Mouse (Mus musculus) limb, embryonic 14.5 days (tissue): ENCODE data around the gene Snrnp70. TPM values are rescaled to one million over a fixed set of nuclear protein-coding genes. Genes with fewer than 3 reads are reported as not detected.

ENCODE experiments used
- ATAC-seq: fragments of 200-750 bp; cut with Nextera tagmentation; 2 replicates; pipeline ENCODE4 v1.8.0; 2017; ENCODE audit warnings: low read depth, moderate number of reproducible peaks, moderate TSS enrichment; ENCODE audit not compliant: low FRiP score
- DNase-seq: peaks from one replicate; pipeline ENCODE4 v3.0.0-alpha.2; 2015; ENCODE audit warnings: low spot score
- H3K27ac ChIP-seq: fragments of 300-500 bp; sonication (generic); replicated peaks from 2 replicates; pipeline ENCODE4 v1.5.1; 2014; ENCODE audit warnings: low read depth, mild to moderate bottlenecking, low read length, moderate library complexity, mixed read lengths
- H3K27me3 ChIP-seq: fragments of 300-500 bp; sonication (generic); 2 replicates; pipeline ENCODE4 v1.6.1; 2014; ENCODE audit warnings: low read length, mixed read lengths; ENCODE audit not compliant: control insufficient read depth, insufficient read depth
- H3K36me3 ChIP-seq: fragments of 300-500 bp; sonication (generic); 2 replicates; pipeline ENCODE4 v1.6.1; 2014; ENCODE audit warnings: mild to moderate bottlenecking, low read length, moderate library complexity, mixed read lengths; ENCODE audit not compliant: control insufficient read depth, insufficient read depth
- H3K4me1 ChIP-seq: fragments of 300-500 bp; sonication (generic); 2 replicates; pipeline ENCODE4 v1.6.1; 2014; ENCODE audit warnings: antibody characterized with exemption, low read length, mixed read lengths; ENCODE audit not compliant: control insufficient read depth, insufficient read depth
- H3K4me2 ChIP-seq: fragments of 300-500 bp; sonication (generic); replicated peaks from 2 replicates; pipeline ENCODE4 v1.6.1; 2014; ENCODE audit warnings: low read depth, mild to moderate bottlenecking, low read length, moderate library complexity; ENCODE audit not compliant: severe bottlenecking
- H3K4me3 ChIP-seq: fragments of 300-500 bp; sonication (generic); replicated peaks from 2 replicates; pipeline ENCODE4 v1.5.1; 2014; ENCODE audit warnings: low read length
- H3K9ac ChIP-seq: fragments of 300-500 bp; sonication (generic); 2 replicates; pipeline ENCODE4 v1.6.1; 2014; ENCODE audit warnings: mild to moderate bottlenecking, low read depth, low read length, moderate library complexity; ENCODE audit not compliant: severe bottlenecking
- H3K9me3 ChIP-seq: fragments of 300-500 bp; sonication (generic); 2 replicates; pipeline ENCODE4 v1.6.1; 2016; ENCODE audit warnings: low read length; ENCODE audit not compliant: control insufficient read depth
- POLR2A ChIP-seq: fragments of 200-500 bp; IDR thresholded peaks from 2 replicates; pipeline ENCODE4 v1.8.0; 2012; ENCODE audit warnings: inconsistent platforms, mild to moderate bottlenecking, moderate library complexity, borderline replicate concordance; ENCODE audit not compliant: insufficient read depth, insufficient read length; ENCODE audit errors: extremely low read depth
- WGBS: fragments of 180-500 bp; shearing (Covaris S2); extraction: QIAGEN DNeasy Blood & Tissue Kit; methylation state at CpG from one replicate; pipeline ENCODE4 v1.1.7; 2014; 5-methylcytosine and 5-hydroxymethylcytosine counted together
- polyA plus RNA-seq, 2 experiments: library from polyadenylated mRNA; depleted of rRNA in 1 of 2; stranded (reverse) in 1 of 2; unstranded in 1 of 2; fragments of >200 nt; fragmentation: Nextera tagmentation in 1 of 2; extraction: Ambion mirVana in 1 of 2; gene quantifications; 2 replicates each; pipeline versions ENCODE4 v1.2.1 to v1.2.3; 2012 to 2014

Snrnp70 gene
- polyA plus RNA-seq, 2 experiments, result 69.7 to 694 TPM

- DNase-seq (no peak), ATAC-seq (no peak)
- Histone ChIP-seq H3K4me2 (no peak overlapping the region), H3K27me3 (no peaks in the 10 kb centered on the region), H3K9ac (no peak overlapping the region), H3K9me3 (no peaks in the 10 kb centered on the region), H3K4me1 (no peaks in the 10 kb centered on the region), H3K27ac (no peak overlapping the region), H3K36me3 (peaks cover 99% of the 10 kb centered on the region), H3K4me3 (no peak overlapping the region)
- 84% methylated on average over 3 of the region's 3 CpGs for WGBS
- TF ChIP-seq POLR2A, result no peak
Measured at GRCm38 (mm10) chr7:45386077-45386476, 9.5 kb downstream of the Snrnp70 start.

GRCm38 (mm10) chr7:45376057-45376456, 19.5 kb downstream of the Snrnp70 start:
- Histone ChIP-seq H3K27ac (no peak overlapping the region), H3K4me1 (no peaks in the 10 kb centered on the region), H3K4me3 (no peak overlapping the region), H3K9ac (no peak overlapping the region), H3K36me3 (peaks cover 85% of the 10 kb centered on the region), H3K27me3 (no peaks in the 10 kb centered on the region), H3K9me3 (no peaks in the 10 kb centered on the region), H3K4me2 (no peak overlapping the region)
- no peak for TF ChIP-seq POLR2A
- DNase-seq (no peak), ATAC-seq (no peak)
- 90% methylated on average over 1 of the region's 1 CpGs for WGBS

- DNase-seq, result no peak
- 94% methylated on average over 8 of the region's 8 CpGs for WGBS
- no peaks in the 10 kb centered on the region for H3K9me3 ChIP-seq
- peaks cover 4% of the 10 kb centered on the region; the same call in 1 of the 2 replicates for H3K4me1 ChIP-seq
- peaks cover 72% of the 10 kb centered on the region for H3K36me3 ChIP-seq
- H3K27ac ChIP-seq, result no peak overlapping the region
- TF ChIP-seq POLR2A, result no peak
- no peak overlapping the region for H3K4me2 ChIP-seq
- H3K27me3 ChIP-seq, result peaks cover 5% of the 10 kb centered on the region; the same call in 1 of the 2 replicates
- H3K9ac ChIP-seq, result no peak overlapping the region
- ATAC-seq, result no peak
- H3K4me3 ChIP-seq, result no peak overlapping the region
Measured at GRCm38 (mm10) chr7:45374620-45375019, 20.9 kb downstream of the Snrnp70 start.

- no peak overlapping the region for H3K4me2 ChIP-seq
- peaks cover 50% of the 10 kb centered on the region for H3K36me3 ChIP-seq
- no peak overlapping the region for H3K4me3 ChIP-seq
- H3K9ac ChIP-seq, result no peak overlapping the region
- ATAC-seq (no peak), DNase-seq (no peak)
- H3K27ac ChIP-seq, result no peak overlapping the region
- WGBS, result 93% methylated on average over 5 of the region's 5 CpGs
- TF ChIP-seq POLR2A, result no peak
- peaks cover 4% of the 10 kb centered on the region; the same call in 1 of the 2 replicates for H3K4me1 ChIP-seq
- H3K9me3 ChIP-seq, result no peaks in the 10 kb centered on the region
- peaks cover 15% of the 10 kb centered on the region for H3K27me3 ChIP-seq
Measured at GRCm38 (mm10) chr7:45372371-45372770, 23.2 kb downstream of the Snrnp70 start.

- TF ChIP-seq POLR2A, result no peak
- 11% methylated on average over 28 of the region's 28 CpGs for WGBS
- H3K9me3 ChIP-seq, result no peaks in the 10 kb centered on the region
- no peak within 1 kb of the TSS for H3K27ac ChIP-seq
- peak within 1 kb of the TSS; percentile 36 for H3K9ac ChIP-seq
- DNase-seq (peak; percentile 80), ATAC-seq (peak; percentile 41)
- peaks cover 33% of the 10 kb centered on the region for H3K36me3 ChIP-seq
- peak within 1 kb of the TSS; percentile 93 for H3K4me2 ChIP-seq
- peaks cover 20% of the 10 kb centered on the region for H3K27me3 ChIP-seq
- peaks cover 11% of the 10 kb centered on the region for H3K4me1 ChIP-seq
- H3K4me3 ChIP-seq, result peak within 1 kb of the TSS; percentile 52
Measured at GRCm38 (mm10) chr7:45370475-45371311, 24.8 kb downstream of the Snrnp70 start, which contains the start of gene Lin7b. TSS of gene Lin7b (minus strand) at chr7:45370583.
